Mouse (Mus musculus): ENCODE results near the gene Zfp185.
"Not testable (repeated sequence)": the region's sequence is repeated elsewhere in the genome, so short reads cannot be mapped to it uniquely, and the experiment has no call there.

Gene Zfp185

GRCm38 (mm10) chrX:73062323-73062722 lies 75.2 kb downstream of the Zfp185 start:
- DNase-seq (ENCODE audit: low spot score) = no peak

GRCm38 (mm10) chrX:73063512-73064414 lies 76.6 kb downstream of the Zfp185 start:
- DNase-seq (ENCODE audit: low spot score) = no peak

- no peak for DNase-seq (ENCODE audit: low spot score)
These were observed 77.3 kb downstream of the Zfp185 start, which contains the start of gene Pnma3 for GRCm38 (mm10) chrX:73064415-73064793. Gene Pnma3 (plus strand): TSS chrX:73064787.

DNA sequence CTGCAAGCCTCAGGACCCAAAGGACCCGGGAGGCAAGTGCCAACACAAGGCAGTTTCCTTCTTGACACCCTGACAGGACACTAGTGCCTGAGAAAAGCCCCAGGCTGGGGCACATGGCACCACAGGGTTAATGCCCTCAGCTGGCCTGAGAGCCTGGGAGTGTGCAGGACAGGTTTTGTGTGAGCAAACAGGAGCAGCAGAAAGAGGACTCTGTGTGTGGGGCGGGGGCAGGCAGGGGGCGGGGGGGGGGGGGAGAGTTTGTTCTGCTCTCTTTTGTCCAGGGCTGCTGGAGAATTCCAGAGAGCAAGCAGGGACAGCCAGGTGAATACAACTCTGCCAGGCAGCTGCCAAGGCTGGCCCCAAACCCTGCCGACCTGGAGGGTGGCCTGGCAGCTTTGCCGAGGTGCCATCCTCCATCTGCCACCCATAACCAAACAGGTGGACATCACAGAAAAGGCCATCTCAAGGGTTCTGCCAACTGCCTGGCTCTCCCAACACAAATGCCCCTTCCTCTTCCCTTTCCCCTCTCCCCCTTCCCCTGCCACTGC lies 79.7 kb downstream of the Zfp185 start:
- DNase-seq (ENCODE audit: low spot score) = not testable (repeated sequence)

Measured in left cerebral cortex, adult 11 months (tissue).